Mouse (Mus musculus): Measurements from ENCODE around the gene Acin1. TPM values are rescaled to one million over a fixed set of nuclear protein-coding genes. Genes with fewer than 3 reads are reported as not detected.

Gene Acin1
- 100 and 121 TPM in 2 replicates for polyA plus RNA-seq (2012; rRNA removed)

DNA sequence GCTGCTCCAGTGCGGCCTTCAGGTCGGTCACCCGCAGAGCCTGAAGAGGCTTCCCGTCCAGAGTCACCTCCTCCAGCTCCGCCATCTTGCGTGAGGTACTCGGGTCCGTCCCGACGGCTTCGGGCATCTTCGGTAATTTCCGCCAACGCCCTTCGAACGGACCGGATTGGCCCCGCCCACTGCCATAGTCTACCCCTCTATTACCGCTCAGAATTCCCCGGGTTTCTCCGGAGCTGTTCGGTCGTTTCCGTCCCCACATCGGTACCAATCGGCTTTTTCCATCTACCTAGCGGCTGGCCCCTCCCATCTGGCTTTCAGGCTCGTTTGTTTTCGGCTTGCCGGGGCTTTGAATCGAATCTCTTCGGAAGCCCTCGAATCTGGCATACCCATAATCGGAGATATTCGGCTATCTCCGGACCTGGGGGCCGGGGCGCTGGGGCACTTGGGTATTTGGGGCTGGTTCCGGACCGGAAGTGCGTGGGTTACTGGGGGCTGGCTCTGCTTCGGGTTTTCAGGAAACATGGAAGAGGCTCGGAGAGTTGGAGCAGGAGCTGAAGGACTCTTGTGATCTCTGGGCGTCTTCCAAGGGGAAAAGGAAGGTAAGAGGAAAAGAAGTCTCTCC lies at the start of gene Acin1:
TSS of gene Acin1 (minus strand) at position 410 of the 622 bp plus-strand sequence.
- TF ChIP-seq CTCF (IDR thresholded peaks at IDR 0.05; ENCODE audit: insufficient read depth, low read length): no peak
- TF ChIP-seq POLR2A (IDR thresholded peaks at IDR 0.05; ENCODE audit: borderline replicate concordance, extremely low read depth, low read depth, low read length): peak; percentile 97

DNA sequence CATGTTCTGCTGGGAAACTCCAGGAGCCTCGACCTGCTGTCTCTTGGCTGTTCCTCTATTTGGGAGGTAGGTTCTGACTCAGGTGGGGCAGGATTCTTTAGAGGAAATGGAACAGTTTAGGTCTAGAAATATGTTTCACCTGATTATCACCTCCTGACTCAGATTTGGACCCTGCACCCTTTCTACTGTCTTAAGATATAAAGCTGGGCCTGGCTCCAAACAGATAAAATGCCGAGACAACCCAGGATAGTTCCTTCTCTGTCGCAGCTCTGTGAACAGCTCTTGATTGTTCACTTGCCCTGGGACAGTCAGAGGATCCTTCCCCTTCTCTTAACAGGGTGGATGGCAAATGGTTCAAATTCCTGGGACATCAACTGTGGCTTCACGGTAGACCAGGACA lies 48.5 kb upstream of the Acin1 start:
- DNase-seq: no peak
- TF ChIP-seq CTCF (IDR thresholded peaks at IDR 0.05; ENCODE audit: insufficient read depth, low read length): no peak
- Histone ChIP-seq H3K4me1 (ENCODE audit: control insufficient read depth, insufficient read depth, low read length) (no peaks in the 10 kb centered on the region), H3K4me3 (replicated peaks; ENCODE audit: extremely low read depth, low read depth, low read length) (no peak overlapping the region)
- 69% methylated on average over 4 of the region's 4 CpGs for WGBS

More for the DNA sequence above, at the start of gene Acin1:
- Histone ChIP-seq H3K4me1 (ENCODE audit: control insufficient read depth, insufficient read depth, low read length) (peaks cover 12% of the 10 kb centered on the region), H3K4me3 (replicated peaks; ENCODE audit: extremely low read depth, low read depth, low read length) (peak within 1 kb of the TSS; percentile 98)
- DNase-seq: peak; percentile 100
- under 1% methylated on average over 44 of the region's 44 CpGs for WGBS

DNA sequence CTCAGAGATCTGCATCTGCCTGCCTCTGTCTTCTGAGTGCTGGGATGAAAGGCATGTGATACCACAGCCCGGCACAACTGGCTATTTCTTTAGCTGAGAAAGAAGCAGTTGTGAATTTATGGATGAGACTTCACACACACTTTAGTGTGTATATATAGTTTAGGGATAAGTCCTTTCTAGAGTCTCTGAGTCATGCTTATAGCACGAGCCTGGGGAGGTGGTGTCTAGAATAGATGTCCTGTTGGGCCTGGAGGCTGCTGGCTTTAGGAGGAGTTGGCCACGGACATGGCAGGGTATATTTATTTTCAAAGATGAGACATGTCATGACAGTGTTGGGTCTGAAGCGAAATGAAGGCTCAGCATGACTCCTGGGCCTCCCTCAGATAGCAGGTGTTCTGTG lies 47.3 kb upstream of the Acin1 start:
- TF ChIP-seq CTCF (IDR thresholded peaks at IDR 0.05; ENCODE audit: insufficient read depth, low read length) (no peak), POLR2A (IDR thresholded peaks at IDR 0.05; ENCODE audit: borderline replicate concordance, extremely low read depth, low read depth, low read length) (no peak)
- Histone ChIP-seq H3K4me1 (ENCODE audit: control insufficient read depth, insufficient read depth, low read length) (no peaks in the 10 kb centered on the region), H3K4me3 (replicated peaks; ENCODE audit: extremely low read depth, low read depth, low read length) (no peak overlapping the region)
- 69% methylated on average over 4 of the region's 4 CpGs for WGBS
- no peak for DNase-seq

DNA sequence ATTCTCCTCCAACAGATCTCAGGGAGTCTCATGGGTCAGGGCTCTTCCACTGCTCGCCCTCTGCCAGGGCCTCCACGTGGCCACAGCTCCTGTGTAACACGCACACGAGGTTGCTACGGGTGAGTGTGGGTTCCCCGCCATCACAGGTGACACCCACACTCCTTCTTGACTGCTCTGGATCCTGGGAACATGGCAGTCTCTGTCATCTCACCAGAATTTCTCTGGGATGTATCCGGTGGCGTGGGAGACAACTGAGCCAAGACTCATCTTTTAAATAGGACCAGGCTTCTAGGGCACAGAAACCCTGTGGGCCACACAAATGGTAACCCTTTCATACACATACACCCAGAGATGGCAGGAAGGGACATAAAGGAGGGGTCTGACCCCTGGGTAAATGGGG lies 45.5 kb upstream of the Acin1 start:
- DNase-seq: no peak
- 85% methylated on average over 8 of the region's 8 CpGs for WGBS
- Histone ChIP-seq H3K4me1 (ENCODE audit: control insufficient read depth, insufficient read depth, low read length) (no peaks in the 10 kb centered on the region), H3K4me3 (replicated peaks; ENCODE audit: extremely low read depth, low read depth, low read length) (no peak overlapping the region)
- no peak for TF ChIP-seq CTCF (IDR thresholded peaks at IDR 0.05; ENCODE audit: insufficient read depth, low read length)

DNA sequence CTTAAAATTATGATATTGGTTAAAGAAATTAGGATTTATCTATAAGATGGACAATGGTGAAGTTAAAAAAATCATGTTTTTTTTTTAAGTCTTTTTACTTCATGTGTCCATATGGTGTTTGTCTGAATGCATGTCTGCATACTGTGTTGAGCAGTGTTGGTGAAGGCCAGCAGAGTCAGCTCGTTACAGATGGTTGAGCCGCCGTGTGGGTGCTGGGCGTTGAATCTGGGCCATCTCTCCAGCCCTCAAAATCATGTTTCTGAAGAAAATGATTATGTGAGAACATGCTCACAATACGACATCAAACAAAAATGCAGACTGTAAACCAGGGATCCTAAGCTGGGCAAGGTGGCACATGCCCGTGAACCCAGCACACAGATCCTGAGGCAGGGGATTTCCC lies 43.6 kb upstream of the Acin1 start:
- 77% methylated on average over 6 of the region's 6 CpGs for WGBS
- Histone ChIP-seq H3K4me3 (replicated peaks; ENCODE audit: extremely low read depth, low read depth, low read length) (no peak overlapping the region), H3K4me1 (ENCODE audit: control insufficient read depth, insufficient read depth, low read length) (no peaks in the 10 kb centered on the region)
- TF ChIP-seq CTCF (IDR thresholded peaks at IDR 0.05; ENCODE audit: insufficient read depth, low read length) (no peak), POLR2A (IDR thresholded peaks at IDR 0.05; ENCODE audit: borderline replicate concordance, extremely low read depth, low read depth, low read length) (no peak)
- no peak for DNase-seq

DNA sequence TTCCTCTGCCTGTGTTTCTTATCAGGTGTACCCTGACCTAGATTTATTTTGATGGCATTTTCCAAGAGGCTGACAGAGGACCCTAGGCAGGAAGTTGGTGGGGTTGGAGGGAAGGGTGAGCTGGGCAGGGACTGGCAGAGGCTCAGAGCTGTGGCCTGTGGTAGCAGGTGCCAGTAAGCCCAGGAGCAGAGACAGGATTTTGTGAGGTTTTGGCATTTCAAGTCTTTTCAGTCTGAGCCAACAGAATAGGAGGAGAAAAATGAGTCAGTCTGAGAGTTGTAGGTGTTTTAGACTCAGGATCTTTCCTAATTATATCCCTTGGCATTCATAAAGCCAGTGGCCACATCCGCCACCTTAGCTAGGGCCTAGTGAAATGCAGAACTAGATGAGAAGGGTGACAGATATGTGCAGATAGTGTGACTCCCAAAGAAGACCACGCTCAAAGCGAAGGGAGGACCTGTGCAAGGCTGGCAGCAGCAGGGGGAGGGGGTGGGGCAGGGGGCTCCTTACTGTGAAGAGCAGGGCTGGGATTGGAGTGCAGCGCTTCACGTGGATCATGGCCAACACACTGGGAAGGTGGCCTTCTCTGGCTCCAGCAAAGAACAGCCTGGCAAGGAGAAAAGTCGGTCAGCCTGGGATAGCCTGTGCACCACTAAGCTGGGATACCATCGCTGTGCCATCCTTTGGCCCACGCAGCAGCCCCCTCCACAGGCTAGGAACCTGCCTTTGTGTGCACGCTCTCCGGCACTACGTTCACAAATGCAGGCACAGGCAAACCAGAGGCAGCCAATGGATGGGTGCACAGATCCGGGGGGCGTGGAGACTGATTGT lies 42.3 kb upstream of the Acin1 start:
- H3K4me3 ChIP-seq (replicated peaks; ENCODE audit: extremely low read depth, low read depth, low read length): no peak overlapping the region
- H3K4me1 ChIP-seq (ENCODE audit: control insufficient read depth, insufficient read depth, low read length): no peaks in the 10 kb centered on the region
- no peak for TF ChIP-seq POLR2A (IDR thresholded peaks at IDR 0.05; ENCODE audit: borderline replicate concordance, extremely low read depth, low read depth, low read length)
- no peak for TF ChIP-seq CTCF (IDR thresholded peaks at IDR 0.05; ENCODE audit: insufficient read depth, low read length)
- no peak for DNase-seq
- WGBS: 78% methylated on average over 13 of the region's 13 CpGs

DNA sequence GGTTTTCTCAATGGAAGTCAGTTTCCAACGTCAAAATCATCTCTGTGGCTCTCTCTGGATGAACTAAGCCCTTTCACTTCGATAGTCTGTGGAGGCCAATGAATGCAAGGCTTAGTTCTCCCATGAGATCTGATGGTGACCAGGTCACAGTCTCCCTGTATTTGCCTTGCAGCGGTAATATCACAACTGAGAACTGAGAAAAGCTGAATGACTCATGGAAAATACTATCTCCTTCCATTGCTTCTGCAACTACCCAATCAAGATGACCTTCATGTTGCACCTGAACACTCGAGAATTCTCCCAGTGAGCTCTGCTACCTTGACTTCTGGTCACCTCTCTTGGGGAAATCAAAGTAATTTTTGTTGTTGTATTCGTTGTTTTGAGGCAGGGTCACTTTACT lies 40.8 kb upstream of the Acin1 start:
- no peaks in the 10 kb centered on the region for H3K4me1 ChIP-seq (ENCODE audit: control insufficient read depth, insufficient read depth, low read length)
- TF ChIP-seq POLR2A (IDR thresholded peaks at IDR 0.05; ENCODE audit: borderline replicate concordance, extremely low read depth, low read depth, low read length): no peak
- TF ChIP-seq CTCF (IDR thresholded peaks at IDR 0.05; ENCODE audit: insufficient read depth, low read length): no peak
- WGBS: 76% methylated on average over 5 of the region's 5 CpGs
- no peak overlapping the region for H3K4me3 ChIP-seq (replicated peaks; ENCODE audit: extremely low read depth, low read depth, low read length)
- no peak for DNase-seq

DNA sequence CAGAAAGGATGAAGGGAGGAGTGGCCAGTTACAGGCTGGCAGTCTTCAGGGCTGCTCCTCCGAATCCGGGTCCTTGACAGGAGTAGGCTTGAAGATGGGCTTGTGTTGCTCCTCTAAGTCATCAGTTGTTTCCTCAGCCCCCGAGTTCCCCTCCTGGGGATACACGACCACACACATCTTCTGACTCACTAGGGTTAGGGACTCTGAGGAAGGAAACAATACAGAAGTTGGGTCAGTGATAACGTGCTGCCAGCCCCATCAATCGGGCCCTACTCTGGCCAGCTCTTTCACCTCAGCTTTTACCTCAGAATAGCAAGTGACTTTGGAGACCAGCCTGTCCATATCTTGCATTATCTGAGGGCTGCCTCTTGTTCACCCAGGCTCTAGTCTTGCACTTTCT lies 37.3 kb upstream of the Acin1 start:
- Histone ChIP-seq H3K4me3 (replicated peaks; ENCODE audit: extremely low read depth, low read depth, low read length) (no peak overlapping the region), H3K4me1 (ENCODE audit: control insufficient read depth, insufficient read depth, low read length) (no peaks in the 10 kb centered on the region)
- DNase-seq: no peak
- 64% methylated on average over 6 of the region's 6 CpGs for WGBS
- TF ChIP-seq CTCF (IDR thresholded peaks at IDR 0.05; ENCODE audit: insufficient read depth, low read length): no peak

DNA sequence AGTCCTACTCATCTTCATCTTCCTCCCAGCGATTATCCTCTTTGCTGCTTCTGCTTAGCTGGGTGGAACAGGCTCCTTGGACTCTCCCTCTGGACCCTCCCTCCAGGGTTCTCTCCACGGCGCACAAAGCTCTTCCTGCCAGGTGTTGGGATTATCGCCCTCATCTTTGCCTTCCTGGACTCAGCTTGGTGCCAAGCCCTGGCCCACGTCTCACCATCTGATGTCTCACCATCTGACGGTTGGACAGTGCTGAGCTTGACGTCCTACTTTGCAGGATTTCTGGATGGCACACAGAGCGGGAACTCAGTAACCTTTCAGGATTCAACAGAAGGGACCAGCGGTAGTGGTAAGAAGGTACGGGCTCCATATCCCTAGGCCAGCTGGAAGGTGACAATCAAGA lies 35.0 kb upstream of the Acin1 start:
- Histone ChIP-seq H3K4me3 (replicated peaks; ENCODE audit: extremely low read depth, low read depth, low read length) (no peak overlapping the region), H3K4me1 (ENCODE audit: control insufficient read depth, insufficient read depth, low read length) (no peaks in the 10 kb centered on the region)
- TF ChIP-seq POLR2A (IDR thresholded peaks at IDR 0.05; ENCODE audit: borderline replicate concordance, extremely low read depth, low read depth, low read length): no peak
- TF ChIP-seq CTCF (IDR thresholded peaks at IDR 0.05; ENCODE audit: insufficient read depth, low read length): no peak
- DNase-seq: no peak
- WGBS: 76% methylated on average over 10 of the region's 10 CpGs

DNA sequence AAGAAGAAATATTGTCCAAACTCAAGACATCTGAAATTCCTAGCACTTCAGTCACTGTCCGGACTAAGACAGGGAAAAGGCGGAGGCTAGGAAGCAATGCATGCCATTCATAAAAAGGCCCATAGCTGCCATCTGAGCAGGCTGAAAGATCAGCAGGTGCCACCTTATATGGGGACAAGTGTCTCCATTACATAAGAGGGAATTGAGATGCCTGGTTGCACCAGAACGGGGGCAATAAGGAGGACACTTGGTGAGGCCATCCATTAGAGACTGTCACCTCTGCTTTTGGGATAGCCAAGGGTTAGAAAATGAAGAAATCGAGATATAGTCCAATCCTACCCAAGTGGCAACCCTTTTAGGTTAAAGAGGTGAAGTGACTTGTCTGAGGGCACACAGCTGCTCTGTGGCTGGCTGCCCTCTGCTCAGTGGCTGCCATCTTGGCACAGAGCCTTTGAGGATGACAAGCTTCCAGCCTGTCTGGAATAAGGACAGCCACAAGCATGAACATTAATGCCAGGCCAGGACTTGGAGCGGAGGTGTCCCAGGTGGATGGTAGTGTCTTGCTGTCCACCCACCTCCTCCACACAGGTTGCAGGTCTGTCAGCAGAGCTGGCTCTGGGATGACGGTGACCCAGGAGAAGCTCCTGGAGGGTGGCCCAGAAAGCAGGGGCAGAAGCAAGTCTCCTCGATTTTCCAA lies 34.1 kb upstream of the Acin1 start:
- Histone ChIP-seq H3K4me1 (ENCODE audit: control insufficient read depth, insufficient read depth, low read length) (no peaks in the 10 kb centered on the region), H3K4me3 (replicated peaks; ENCODE audit: extremely low read depth, low read depth, low read length) (no peak overlapping the region)
- TF ChIP-seq CTCF (IDR thresholded peaks at IDR 0.05; ENCODE audit: insufficient read depth, low read length): no peak
- no peak for TF ChIP-seq POLR2A (IDR thresholded peaks at IDR 0.05; ENCODE audit: borderline replicate concordance, extremely low read depth, low read depth, low read length)
- WGBS: 79% methylated on average over 7 of the region's 7 CpGs
- DNase-seq: no peak
